Mouse (Mus musculus): Measurements from ENCODE around the gene Exoc3l2. TPM values are rescaled to one million over a fixed set of nuclear protein-coding genes. Genes with fewer than 3 reads are reported as not detected.

Gene Exoc3l2
- total RNA-seq, 2 experiments from 2014 or later, result 31.7 to 36.8 TPM

DNA sequence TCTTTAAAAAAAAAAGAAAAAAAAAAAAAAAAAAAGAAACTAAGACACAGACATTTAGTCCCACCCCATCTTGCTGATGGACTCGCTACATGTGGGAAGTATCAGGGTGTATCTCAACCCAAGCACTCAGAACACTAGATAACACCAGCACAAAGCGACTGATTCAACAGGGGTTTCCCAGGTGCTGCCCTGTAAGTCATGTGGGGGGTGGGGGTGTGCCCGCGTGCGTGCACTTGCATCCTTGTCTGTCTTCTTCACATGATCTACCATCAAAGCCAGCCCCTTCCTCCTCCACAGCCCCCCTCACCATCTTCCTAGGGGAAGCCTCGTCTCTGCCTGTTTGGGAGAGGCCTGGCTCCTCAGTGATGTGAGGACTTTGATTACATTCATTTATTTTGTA lies 49.2 kb downstream of the Exoc3l2 start:
- no peak for DNase-seq (ENCODE audit: low spot score in 2 of 2)

DNA sequence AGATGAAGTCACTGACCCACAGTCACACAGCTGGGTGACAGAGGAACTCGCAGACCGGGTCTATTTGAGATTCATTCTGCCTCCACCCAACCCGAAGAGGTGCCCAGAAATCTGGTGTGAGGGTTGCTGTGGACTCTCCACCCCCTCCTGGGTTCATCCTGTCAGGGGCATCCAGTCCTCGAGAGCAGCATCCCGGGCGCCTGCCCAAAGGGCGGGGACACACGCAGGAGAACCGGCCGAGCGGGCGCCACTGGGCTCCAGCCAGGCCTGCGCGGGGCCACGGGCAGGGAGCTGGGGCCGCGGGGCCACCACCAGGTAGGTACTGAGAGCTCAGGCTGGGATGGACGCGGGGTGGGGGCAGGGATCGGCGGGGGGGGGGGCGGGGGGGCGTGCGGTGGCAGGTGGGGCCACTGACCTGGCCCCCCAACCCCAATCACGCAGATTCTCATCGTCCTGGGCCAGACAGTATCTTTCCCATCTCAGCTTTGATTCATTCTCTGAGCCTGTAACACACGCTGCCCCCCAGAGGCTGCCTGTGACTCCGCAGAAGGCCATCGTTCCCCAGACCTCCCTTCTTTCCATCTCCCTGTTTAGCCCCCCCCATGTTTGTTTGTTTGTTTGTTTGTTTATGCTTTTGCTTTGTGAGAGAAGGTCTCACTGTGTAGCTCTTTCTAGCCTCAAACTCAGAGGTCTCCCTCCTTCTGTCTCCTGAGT lies 54.7 kb downstream of the Exoc3l2 start, which contains the start of gene Nkpd1:
Nkpd1 (plus strand) TSS at position 187 of the 714 bp plus-strand sequence.
- DNase-seq (ENCODE audit: low spot score in 2 of 2), result no peak

DNA sequence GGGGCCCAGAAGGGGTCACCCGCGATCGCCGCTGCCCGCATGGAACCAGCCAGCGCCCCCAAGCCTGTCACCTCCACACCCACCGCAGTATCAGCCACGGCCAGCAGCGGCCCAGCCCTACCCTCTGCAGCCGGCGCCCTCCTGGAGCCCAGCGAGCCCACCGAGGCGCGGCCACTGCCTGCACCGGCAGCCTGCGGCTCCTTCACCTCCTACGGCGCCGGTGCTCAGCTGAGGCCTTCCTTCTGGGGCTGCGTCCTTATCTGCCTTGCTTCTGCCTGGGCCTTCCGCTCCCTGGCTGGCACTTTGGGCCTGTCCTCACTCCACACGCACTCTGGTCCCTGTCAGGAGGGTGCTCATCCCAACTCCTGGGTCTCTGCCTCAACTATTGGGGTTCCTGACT lies 56.9 kb downstream of the Exoc3l2 start:
- DNase-seq (ENCODE audit: low spot score in 2 of 2), result no peak

DNA sequence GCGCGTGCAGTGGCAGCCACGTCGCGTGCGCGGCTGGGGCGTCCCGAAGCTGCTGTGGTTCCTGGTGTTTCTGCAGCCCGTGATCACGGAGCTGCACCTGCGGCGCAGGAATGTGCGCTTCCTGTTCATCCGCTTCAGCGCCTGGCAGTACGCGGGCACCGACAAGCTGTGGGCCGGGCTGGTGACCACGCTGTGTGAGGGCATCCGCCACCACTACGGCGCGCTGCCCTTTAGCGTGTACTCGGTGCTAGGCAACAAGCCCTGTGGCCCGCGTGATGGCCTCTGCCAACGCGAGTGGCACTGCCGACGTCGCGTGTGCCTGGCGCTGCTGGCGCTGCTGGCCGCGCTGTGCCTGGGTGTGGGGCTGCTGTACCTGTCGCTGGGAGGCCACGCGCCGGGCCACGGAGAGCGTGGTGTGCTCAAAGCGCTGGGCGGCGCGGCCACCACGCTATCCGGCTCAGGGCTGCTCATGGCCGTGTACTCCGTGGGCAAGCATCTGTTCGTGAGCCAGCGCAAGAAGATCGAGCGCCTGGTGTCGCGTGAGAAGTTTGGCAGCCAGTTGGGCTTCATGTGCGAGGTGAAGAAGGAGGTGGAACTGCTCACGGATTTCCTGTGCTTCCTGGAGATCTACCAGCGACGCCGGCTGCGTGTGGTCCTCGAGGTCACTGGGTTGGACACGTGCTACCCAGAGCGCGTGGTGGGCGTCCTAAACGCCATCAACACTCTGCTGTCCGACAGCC lies 60.1 kb downstream of the Exoc3l2 start:
- no peak for DNase-seq (ENCODE audit: low spot score in 2 of 2)

DNA sequence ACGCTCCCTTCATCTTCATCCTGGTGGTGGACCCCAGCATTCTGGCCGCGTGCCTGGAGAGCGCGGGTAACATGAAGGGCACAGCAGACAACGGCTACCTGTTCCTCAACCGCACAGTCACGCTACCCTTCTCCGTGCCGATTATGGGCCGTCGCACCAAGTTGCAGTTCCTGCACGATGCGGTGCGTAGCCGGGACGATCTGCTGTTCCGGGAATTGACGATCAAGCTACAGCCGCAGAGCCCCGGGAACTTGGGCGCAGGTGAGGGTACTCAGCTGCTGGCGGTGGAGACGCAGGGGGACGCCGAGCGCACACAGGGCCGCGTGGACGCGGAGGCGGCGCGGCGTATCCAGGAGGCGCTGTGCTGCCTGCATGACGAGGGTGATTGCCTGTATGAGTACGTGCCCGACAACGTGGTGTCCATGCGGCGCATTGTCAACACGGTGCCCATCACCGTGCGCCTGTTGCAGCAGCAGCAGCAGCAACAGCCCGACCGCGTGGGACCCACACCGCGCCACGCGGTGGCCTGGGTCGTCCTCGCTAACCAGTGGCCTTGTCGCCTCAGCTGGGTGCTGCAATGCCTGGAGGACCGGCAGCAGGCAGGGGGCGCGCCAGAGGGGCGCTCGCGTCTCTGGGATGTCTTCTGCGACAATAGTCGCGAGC lies 60.8 kb downstream of the Exoc3l2 start:
- peak; percentile 37 to 55 for DNase-seq (ENCODE audit: low spot score in 2 of 2)

DNA sequence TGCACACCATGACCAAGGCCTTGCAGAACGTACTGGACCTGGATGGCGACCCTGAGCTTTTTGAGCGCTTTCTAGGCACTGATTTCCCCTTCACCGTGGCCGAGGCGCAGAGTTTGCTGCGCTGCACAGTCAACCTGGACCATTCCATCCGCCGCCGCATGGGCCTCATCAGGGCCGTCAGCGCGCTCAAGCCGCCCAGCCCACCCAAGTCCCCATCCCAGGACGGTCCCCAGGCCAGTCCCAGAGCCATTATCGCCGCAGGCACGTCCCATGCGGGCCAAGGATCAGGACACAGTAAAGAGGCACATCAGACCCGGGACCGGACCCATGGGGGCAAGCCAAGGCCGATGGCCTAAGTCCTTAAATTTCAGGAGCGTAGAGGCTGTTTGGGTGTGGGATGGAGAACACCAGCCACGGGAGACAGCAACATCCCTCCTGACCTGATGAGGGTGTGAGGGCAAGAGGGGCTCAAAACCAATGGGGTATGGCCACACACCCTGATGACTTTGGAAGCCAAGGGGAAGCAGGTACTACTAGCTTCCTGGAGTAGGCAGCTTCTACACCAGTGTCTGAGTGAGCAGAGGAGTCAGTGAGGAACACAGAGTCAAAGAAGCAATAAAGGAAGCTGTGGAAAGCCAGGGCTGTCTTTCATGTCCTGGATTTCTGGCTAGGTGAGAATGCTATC lies 61.4 kb downstream of the Exoc3l2 start:
- DNase-seq (ENCODE audit: low spot score in 2 of 2), result no peak

DNA sequence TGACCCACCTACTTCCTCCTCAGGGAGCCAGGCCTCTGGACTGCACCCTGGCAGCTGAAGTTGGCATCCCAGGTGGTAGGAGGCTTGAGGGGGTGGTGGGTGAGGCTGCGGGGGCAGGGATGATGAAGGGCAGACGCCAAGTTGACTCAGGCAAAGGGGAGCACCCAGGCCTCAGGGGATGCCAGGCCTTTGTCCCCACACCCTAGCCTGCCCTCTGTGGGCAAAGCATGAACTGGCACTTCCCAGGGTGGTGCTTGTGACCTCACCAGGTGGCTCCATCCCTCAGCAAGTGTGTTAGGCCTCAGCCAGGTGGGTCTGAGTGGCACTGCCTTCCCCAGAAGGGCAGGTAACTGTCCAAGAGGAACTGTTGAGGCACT lies 62.0 kb downstream of the Exoc3l2 start:
- DNase-seq (ENCODE audit: low spot score in 2 of 2), result no peak

DNA sequence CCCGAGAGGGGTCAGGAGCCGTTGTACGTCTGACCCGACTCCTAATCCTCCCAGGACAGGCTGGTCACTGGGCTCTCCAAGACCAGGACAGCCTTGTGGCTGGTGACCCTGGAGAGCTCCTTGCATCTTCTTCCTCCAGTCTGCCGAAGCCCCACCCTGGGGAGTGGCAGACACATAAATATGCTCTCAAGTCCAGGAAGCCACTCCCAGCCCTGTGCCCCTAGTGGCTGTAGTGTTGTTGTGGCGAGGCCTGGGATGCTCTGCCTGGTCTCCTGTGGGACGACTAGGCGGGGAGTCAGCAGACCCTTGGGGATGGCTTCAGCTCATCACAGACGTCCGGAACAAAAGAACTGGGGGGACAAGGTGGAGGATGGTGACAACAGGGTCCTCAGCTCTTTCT lies 67.9 kb downstream of the Exoc3l2 start:
- DNase-seq (ENCODE audit: low spot score in 2 of 2), result no peak

DNA sequence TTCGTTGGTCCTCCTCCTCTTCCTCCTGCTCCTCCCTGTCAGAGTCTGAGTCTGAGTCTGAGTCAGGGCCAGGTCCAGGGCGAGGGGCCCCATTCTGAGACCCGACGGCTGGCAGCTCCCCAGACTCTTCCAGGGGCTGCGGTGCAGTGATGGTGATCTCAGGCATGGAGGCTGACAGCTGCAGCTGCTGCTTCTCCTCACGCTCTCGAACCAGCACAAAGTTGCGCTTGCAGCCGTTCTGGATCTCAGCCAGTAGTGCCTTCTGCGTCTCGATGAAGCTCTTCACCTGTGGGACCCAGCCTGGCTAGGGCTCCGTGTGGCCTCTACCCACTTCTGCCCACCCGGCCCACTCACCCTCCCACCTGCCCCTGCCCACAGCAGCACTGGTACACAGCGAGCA lies 69.1 kb downstream of the Exoc3l2 start:
- DNase-seq (ENCODE audit: low spot score in 2 of 2), result no peak

DNA sequence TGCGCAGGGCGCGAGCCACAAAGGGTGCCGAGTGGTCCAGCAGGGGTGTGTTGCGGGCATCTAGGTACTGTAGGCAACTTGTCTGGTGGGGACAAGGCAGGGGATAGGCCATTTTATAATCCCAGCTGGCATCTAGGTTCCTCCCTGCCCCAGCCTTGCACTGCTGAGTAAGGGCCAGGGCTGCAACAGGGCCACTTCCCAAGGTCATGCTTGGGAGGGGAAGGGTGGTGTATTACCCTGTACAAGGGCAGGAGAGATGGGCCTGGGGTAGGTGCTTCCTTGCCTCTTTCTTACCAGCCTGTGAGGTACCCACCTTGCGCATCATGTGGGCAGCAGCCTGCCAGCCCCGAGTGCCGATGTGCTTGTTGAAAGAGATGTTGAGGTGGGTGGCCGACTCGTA lies 71.5 kb downstream of the Exoc3l2 start:
- no peak for DNase-seq (ENCODE audit: low spot score in 2 of 2)

DNA sequence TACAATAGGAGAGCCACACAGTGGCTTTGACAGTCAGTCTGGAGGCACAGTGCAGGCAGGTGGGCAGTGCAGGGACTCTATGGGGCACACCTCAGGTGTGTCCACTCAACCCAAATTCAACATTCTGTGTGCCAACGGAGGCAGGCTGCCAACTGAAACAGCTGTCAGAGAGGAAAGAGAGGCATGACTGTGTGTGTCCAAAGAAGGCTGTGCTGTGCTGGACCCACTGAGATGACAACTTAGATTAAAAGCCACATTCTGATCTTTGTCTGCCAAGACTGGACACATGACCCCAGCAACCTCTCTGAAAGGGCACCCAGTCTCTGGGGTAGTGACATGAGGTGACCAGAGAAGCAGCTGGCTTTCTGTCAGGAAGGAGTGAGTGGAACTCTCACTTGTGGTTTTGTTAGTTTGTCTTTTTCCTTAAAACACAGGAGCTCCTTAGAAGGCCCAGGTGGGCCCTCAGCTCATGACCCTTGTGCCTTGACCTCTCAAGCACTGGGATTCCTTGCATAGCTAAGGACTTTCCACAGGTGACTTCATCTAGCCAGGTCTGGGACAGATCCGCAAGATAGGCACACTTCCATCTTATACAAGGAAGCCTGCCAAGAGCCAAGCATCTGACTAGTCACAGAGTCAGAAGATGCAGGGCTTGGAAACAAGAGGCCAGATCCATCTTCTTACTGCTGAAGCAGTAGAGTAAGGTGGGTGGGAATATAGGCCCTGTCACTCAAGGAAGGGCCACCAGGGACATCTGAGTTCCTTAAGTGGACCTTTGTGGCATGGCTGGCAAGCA lies 77.8 kb downstream of the Exoc3l2 start:
- no peak for DNase-seq (ENCODE audit: low spot score in 2 of 2)

DNA sequence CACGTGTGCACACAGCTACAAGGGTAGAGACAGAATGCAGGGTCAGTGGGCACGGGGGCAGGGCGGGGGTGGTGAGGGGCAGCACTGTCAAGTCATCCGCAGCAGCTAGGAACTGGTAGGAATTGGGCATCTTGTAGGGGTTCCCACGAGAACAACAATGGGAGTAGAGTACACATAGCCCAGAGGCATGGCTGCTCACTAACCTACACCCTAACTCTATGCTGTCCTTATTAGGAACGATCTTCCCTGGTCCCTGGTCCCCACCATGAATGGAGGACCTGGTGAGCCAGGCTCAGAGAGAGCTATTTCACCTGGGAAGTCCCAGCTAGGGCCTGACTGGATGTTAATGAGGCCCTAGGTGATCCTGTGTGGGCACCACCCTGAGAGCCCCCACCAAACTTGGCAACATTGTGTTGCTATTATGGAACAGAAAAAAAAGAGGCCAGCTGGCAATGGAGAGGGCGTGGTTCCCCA lies 78.6 kb downstream of the Exoc3l2 start:
- DNase-seq (ENCODE audit: low spot score in 2 of 2), result no peak

DNA sequence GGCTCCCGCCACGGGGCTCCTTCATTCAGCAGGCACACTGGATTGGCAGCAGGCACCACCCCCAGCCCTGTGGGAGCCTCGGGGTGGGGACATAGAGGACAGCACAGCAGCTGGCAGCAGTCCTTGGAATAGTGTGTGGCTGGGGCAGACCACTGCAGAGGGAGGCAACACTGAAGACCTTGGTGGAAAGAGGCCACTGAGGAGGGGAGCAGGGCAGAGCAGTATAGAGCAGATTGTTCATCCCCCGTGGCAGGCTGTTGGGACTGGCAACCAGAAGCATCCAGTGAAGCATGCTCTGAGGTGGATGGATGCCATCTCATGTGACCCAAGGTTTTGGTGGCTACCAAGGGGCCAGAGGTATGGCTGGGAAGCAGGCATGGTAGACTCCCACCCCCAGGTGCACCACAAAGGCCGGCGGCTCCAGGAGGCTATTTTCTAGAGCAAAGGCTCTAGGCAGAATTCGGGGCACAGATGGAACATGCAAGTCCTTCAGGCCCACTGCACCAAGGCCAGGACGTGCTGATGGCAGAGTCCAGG lies 79.1 kb downstream of the Exoc3l2 start:
- DNase-seq (ENCODE audit: low spot score in 2 of 2), result no peak

DNA sequence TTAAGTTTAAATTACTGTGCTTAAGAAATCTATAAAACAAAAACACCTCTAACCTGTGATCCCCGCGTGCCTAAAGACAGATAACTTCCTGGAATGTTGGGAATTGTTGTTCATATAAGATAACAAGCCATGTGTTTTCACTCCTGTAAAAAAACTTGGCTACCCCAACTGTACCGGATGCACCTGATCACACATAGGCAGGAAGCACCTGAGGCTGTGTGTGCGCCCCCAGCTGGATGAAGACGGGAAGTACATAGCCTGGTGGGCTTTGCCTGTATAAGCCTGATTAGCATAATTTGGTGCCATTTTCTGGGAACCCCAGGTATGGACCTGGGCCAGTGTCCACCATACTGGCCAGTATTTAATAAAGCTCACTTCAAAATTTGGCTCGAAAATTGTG lies 80.5 kb downstream of the Exoc3l2 start:
- no peak for DNase-seq (ENCODE audit: low spot score in 2 of 2)

DNA sequence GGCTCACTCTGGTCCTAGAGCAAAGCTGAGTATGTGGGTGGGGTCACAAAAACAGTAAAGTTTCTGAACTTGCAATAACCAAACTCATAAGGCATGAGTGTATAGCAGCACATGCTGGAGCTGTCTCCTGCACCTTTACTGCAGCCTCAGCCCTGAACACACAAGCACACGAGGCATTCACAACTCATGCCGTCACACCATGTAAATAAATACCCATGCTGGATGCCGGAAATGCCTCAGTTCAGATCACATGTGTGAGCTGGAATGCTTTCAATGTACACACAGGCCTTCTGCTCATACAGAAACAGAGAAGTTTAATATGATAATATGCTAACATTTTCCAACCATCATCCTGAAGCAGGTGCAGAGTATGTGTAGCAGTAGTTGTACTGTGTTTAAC lies 82.9 kb downstream of the Exoc3l2 start:
- no peak for DNase-seq (ENCODE audit: low spot score in 2 of 2)

Other genes starting within 250 kb of the Exoc3l2 start
- 10 to 100 TPM; 40.8 to 56.7 TPM for gene Opa3, start 235.0 kb upstream of the Exoc3l2 start, total RNA-seq (2021)
- gene Vasp, start 191.5 kb upstream of the Exoc3l2 start, total RNA-seq (2021), result 10 to 100 TPM; 42.9 to 56.4 TPM
- gene Ppm1n, start 183.3 kb upstream of the Exoc3l2 start, total RNA-seq (2021), result not detected
- 1 to 10 TPM; 5.0 to 8.6 TPM for gene Rtn2, start 180.7 kb upstream of the Exoc3l2 start, total RNA-seq (2021)
- 10 to 100 TPM; 15.9 to 23.2 TPM for gene Fosb, start 153.3 kb upstream of the Exoc3l2 start, total RNA-seq (2021)
- 10 to 100 TPM; 31.2 to 41.0 TPM for gene Ercc1, start 118.6 kb upstream of the Exoc3l2 start, total RNA-seq (2021)
- 10 to 100 TPM; 13.3 to 13.7 TPM for gene Cd3eap, start 103.8 kb upstream of the Exoc3l2 start, total RNA-seq (2021)
- 1 to 10 TPM; 5.9 to 6.7 TPM for gene Ppp1r13l, start 103.6 kb upstream of the Exoc3l2 start, total RNA-seq (2021)
- 10 to 100 TPM; 27.1 to 30.9 TPM for gene Ercc2, start 81.3 kb upstream of the Exoc3l2 start, total RNA-seq (2021)
- 1 to 10 TPM; 1.3 to 3.7 TPM for gene Klc3, start 59.2 kb upstream of the Exoc3l2 start, total RNA-seq (2021)
- 10 to 100 TPM in 1 of 2 experiments, not detected in 1; 14.7 TPM for gene Ckm, start 58.6 kb upstream of the Exoc3l2 start, total RNA-seq (2021)
- gene Mark4, start 4.5 kb upstream of the Exoc3l2 start, total RNA-seq (2021), result 10 to 100 TPM; 35.9 to 54.0 TPM
- 10 to 100 TPM in 1 of 2 experiments, 1 to 10 TPM in 1; 8.4 to 10.0 TPM for gene Bloc1s3, start 45.0 kb downstream of the Exoc3l2 start, total RNA-seq (2021)
- gene Trappc6a, start 45.1 kb downstream of the Exoc3l2 start, total RNA-seq (2021), result 10 to 100 TPM; 70.0 to 92.4 TPM
- gene Nkpd1, start 54.5 kb downstream of the Exoc3l2 start, total RNA-seq (2021), result under 1 TPM in 1 of 2 experiments, not detected in 1; 0.17 TPM
- 10 to 100 TPM; 72.8 to 73.6 TPM for gene Ppp1r37, start 99.7 kb downstream of the Exoc3l2 start, total RNA-seq (2021)
- gene Zfp296, start 114.0 kb downstream of the Exoc3l2 start, total RNA-seq (2021), result 1 to 10 TPM in 1 of 2 experiments, under 1 TPM in 1; 0.46 to 1.2 TPM
- 10 to 100 TPM; 66.7 to 85.1 TPM for gene Gemin7, start 114.3 kb downstream of the Exoc3l2 start, total RNA-seq (2021)
- gene Clasrp, start 141.2 kb downstream of the Exoc3l2 start, total RNA-seq (2021), result 10 to 100 TPM; 36.5 to 36.9 TPM
- gene Relb, start 166.1 kb downstream of the Exoc3l2 start, total RNA-seq (2021), result 10 to 100 TPM; 31.9 TPM
- gene Clptm1, start 201.7 kb downstream of the Exoc3l2 start, total RNA-seq (2021), result 100 to 1,000 TPM; 136 to 157 TPM
- 1 to 10 TPM; 1.1 to 2.1 TPM for gene Apoc2, start 214.6 kb downstream of the Exoc3l2 start, total RNA-seq (2021)
- under 1 TPM in 1 of 2 experiments, not detected in 1; 0.50 TPM for gene Gm44805, start 218.1 kb downstream of the Exoc3l2 start, total RNA-seq (2021)
- gene Apoc4, start 218.1 kb downstream of the Exoc3l2 start, total RNA-seq (2021), result 100 to 1,000 TPM in 1 of 2 experiments, 10 to 100 TPM in 1; 31.6 to 112 TPM
- 100 to 1,000 TPM; 156 to 789 TPM for gene Apoc1, start 229.3 kb downstream of the Exoc3l2 start, total RNA-seq (2021)
- 1,000 to 10,000 TPM; 1,225 to 1,306 TPM for gene Apoe, start 235.9 kb downstream of the Exoc3l2 start, total RNA-seq (2021)